Mouse (Mus musculus) naive thymus-derived CD4-positive, alpha-beta T cell, adult 2 months (primary cell): ENCODE data around the gene Isca1.
"Not testable (repeated sequence)": the region's sequence is repeated elsewhere in the genome, so short reads cannot be mapped to it uniquely, and the experiment has no call there.

Experiments
- DNase-seq: peaks from one replicate; pipeline ENCODE4 v3.0.0-alpha.2; 2011; ENCODE audit warnings: low read depth

Gene Isca1

DNA sequence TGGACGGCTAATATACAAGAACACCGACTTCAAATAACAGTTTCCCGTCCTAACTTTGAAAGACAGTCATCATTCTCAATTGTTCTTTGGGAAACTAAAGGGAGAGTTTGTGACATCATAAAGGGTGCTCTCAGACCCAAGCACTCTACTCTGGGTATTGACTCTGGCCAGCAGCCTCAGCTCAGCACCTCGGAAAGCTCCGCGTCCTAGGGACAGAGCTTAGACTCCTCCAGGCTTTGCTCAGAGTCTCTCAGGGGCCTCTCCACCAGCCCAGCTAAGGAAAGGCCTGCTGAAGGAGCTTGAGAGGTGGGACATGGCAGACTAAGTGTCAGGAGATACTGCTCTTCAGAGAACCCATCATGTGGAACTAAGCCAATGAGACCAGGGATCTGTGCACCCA is 23.4 kb downstream of the Isca1 start:
- DNase-seq: no peak

- DNase-seq: no peak
These were observed 24.1 kb downstream of the Isca1 start for GRCm38 (mm10) chr13:59745462-59745861.

DNA sequence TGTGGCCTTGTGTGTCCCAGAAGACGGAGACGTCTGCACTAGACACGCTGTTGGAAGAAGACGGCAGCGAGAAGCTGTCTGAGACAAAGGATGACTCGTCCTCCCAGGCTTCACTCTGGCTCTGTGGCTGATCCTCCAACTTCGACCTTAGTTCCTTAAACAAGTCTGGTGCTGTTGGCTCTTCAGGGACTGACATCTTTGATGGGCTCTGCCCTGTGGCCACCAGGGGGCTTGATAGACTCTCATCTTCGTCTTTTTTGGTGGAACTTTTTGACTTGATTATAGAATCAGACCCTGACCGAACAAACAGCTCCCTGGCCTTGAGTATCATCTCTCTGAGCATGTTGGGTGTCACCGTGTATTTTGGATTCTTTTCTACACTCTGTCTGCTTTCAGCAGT is 27.9 kb downstream of the Isca1 start:
- peak; percentile 46 for DNase-seq

- no peak for DNase-seq
These were observed 28.5 kb downstream of the Isca1 start for GRCm38 (mm10) chr13:59741096-59741495.

GRCm38 (mm10) chr13:59739397-59739796 is 30.2 kb downstream of the Isca1 start:
- DNase-seq: no peak

DNA sequence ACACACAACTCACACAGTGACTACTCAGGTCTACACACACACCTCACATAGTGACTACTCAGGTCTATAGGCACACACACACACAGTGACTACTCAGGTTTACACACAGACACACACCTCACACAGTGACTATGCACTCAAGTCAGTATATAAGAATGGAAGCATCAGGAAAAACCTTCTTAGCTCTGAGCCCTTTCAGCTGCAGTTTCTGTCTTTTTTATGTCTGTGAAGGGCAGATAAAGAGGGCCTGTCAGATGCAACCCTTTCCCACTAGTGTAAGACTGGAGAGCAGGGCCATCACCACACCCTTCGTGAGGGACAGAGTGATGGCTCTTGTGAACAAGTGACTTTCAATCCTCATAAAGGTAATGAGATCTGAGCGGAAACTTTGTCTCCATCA is 31.2 kb downstream of the Isca1 start:
- no peak for DNase-seq

DNA sequence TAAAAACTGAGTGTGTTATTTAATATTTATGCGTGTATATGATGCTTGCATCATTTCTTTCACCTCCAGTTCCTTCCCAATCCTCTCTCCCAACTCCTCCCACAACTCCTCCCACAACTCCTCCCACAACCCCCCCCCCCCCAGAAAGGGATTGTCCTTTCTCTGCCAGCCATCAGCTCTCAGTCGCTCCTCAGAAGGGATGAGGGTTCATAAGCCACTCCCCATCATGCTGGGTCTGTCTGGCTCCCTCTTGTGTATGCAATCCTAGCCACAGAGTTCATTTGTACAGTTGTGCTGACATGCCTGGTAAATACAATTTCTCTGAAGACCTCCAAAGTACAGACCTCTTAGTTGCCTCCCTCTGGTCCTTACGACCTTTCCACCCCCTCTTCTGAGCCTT is 34.4 kb downstream of the Isca1 start:
- DNase-seq: no peak

DNA sequence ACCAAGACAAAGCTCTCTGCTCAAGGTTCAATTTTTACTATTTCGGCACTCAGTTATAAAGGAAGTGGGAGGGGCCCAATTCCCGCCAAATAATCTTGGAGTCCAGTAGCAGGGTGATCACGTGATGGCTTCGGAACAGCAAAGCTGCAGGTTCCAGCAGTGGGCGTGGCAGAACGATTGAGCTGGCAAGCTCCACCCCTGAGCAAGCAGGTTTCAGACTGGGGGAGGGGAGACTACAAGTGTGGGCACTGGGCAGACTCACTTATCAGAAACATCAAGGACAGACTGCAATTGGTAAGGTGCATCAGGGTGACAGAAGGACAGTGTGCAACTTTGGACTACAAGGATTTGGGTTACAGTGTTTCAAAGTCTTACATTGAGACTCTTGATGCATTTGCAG is 35.3 kb downstream of the Isca1 start:
- DNase-seq: not testable (repeated sequence)

DNA sequence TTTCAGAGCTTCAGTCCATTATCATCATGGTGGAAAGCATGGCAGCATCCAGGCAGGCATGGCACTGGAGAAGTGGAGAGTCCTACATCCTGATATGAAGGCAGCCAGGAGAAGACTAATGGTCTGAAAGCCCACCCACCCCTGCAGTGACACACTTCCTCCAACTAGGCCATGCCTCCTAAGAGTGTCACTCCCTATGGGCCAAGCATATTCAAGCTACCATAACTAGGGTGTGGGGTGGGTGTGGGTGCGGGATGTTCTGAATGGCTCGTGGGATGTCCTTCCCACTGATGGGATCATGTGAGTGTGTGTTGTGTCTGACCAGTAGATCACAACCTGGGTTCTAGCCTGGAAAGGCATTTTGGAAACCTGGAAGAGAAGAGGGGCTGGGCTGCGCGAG is 35.7 kb downstream of the Isca1 start:
- DNase-seq: no peak

DNA sequence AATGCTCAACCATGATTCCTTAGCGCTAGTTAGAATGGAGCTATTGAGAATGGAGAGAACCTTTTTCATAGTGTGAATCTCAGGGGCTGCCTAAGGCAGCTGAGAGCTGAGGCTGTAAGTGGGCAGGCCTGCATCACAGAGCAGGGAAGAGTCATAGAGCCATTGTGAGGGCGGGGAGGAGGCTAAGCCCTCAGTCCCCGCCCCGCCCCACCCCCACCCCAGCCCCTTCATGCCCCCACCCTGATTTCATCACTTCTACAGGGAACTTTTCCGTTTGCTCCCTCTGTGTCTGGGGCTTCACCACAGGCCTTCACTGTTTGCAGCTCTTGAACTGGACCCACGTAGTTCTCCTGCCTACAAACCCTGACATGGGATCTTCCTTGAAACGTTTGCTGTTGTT is 38.0 kb downstream of the Isca1 start, which contains the start of gene Spata31d1d:
TSS of gene Spata31d1d (minus strand) at position 101 of the 400 bp plus-strand sequence.
- DNase-seq: no peak

- peak; percentile 89 for DNase-seq
These were observed 41.1 kb downstream of the Isca1 start for GRCm38 (mm10) chr13:59728378-59729093.

- DNase-seq: no peak
These were observed 43.3 kb downstream of the Isca1 start for GRCm38 (mm10) chr13:59726139-59726867.

GRCm38 (mm10) chr13:59722089-59722488 is 47.5 kb downstream of the Isca1 start:
- DNase-seq: not testable (repeated sequence)

- no peak for DNase-seq
These were observed 50.1 kb downstream of the Isca1 start for GRCm38 (mm10) chr13:59719475-59719874.

DNA sequence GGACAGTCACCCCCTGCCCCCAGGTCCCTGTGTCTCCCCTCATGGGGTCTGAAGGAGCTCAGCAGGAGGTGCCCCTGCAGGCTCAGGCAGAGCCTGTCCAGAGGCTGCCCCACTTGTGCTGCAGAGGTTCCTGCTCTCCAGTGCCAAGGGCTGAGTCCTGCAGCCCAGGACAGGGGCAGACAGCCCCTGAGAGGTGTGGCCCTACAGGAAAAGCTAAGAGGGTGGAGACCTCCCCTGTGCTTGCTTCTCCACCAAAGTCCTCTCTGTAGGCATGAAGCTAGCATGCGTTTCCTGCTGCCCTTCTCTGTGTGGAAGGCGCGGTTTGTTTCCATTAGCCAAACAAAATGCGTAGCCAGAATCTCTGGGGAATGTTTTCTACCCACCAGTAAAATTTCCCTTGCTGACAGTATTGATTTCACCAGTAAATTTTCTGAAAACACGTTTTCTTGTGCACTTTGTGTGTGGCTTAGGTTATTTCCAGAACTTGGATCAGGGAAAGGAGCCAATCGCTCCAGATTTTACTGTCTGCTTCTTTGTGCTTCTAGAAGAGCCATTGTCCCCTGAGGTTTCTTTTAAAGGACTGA is 50.7 kb downstream of the Isca1 start:
- peak; percentile 49 for DNase-seq

GRCm38 (mm10) chr13:59713710-59714109 is 55.9 kb downstream of the Isca1 start:
- peak; percentile 34 for DNase-seq

GRCm38 (mm10) chr13:59711984-59712383 is 57.6 kb downstream of the Isca1 start, which contains the start of gene Spata31d1b:
TSS of gene Spata31d1b (plus strand) at chr13:59712284.
- not testable (repeated sequence) for DNase-seq

- no peak for DNase-seq
These were observed 59.4 kb downstream of the Isca1 start, which contains the start of gene Spata31d1a for GRCm38 (mm10) chr13:59710230-59710629. TSS of gene Spata31d1a (minus strand) at chr13:59710330.
